Mouse (Mus musculus) G1E (cell line): ENCODE results near the gene Fblim1.

Experiments
- CTCF ChIP-seq: IDR thresholded peaks from 2 replicates; pipeline ENCODE4 v1.5.1; 2012; ENCODE audit warnings: low read depth, low read length, inconsistent platforms, mixed read lengths
- GATA1 ChIP-seq: IDR thresholded peaks from 2 replicates; pipeline ENCODE4 v1.6.1; 2012; ENCODE audit warnings: borderline replicate concordance, low read length, inconsistent platforms, mixed read lengths
- POLR2AphosphoS5 ChIP-seq: IDR thresholded peaks from 2 replicates; pipeline ENCODE4 v1.6.1; 2012; ENCODE audit warnings: low read depth, low read length, inconsistent platforms; ENCODE audit not compliant: insufficient replicate concordance
- TAL1 ChIP-seq: conservative IDR thresholded peaks from 2 replicates; pipeline ENCODE4 v1.6.1; 2012; ENCODE audit warnings: low read depth, low read length, inconsistent platforms, mixed read lengths

- TF ChIP-seq CTCF (no peak), GATA1 (no peak), TAL1 (no peak), POLR2AphosphoS5 (no peak)
Measured at GRCm38 (mm10) chr4:141636693-141637092, 30.8 kb upstream of the Fblim1 start.
